Mouse (Mus musculus): Measurements from ENCODE around the gene Tspan32. TPM values are rescaled to one million over a fixed set of nuclear protein-coding genes. Genes with fewer than 3 reads are reported as not detected.

Tspan32 gene
- polyA plus RNA-seq, 1 experiment from 2014 or later: 37.5 TPM

- TF ChIP-seq CTCF (IDR thresholded peaks at IDR 0.05; ENCODE audit: low read depth): no peak
- no peak for TF ChIP-seq EP300 (IDR thresholded peaks at IDR 0.05; ENCODE audit: low read depth)
- ATAC-seq: no peak
- Histone ChIP-seq H3K4me1 (ENCODE audit: insufficient read depth) (peaks cover 17% of the 10 kb centered on the region), H3K9me3 (ENCODE audit: low read length) (no peaks in the 10 kb centered on the region), H3K4me3 (ENCODE audit: low read depth, low read length) (no peak overlapping the region), H3K36me3 (replicated peaks; ENCODE audit: insufficient read depth, low read length) (peaks cover 49% of the 10 kb centered on the region), H3K4me2 (ENCODE audit: low read depth, low read length) (no peak overlapping the region), H3K9ac (replicated peaks) (no peak overlapping the region), H3K27ac (ENCODE audit: low read depth) (no peak overlapping the region; the same call in 1 of the 2 replicates), H3K27me3 (ENCODE audit: insufficient read depth, low read length) (no peaks in the 10 kb centered on the region)
- no peak for DNase-seq
- 84% methylated on average over 3 of the region's 3 CpGs for WGBS (ENCODE audit: insufficient replicate concordance)
Measured at GRCm38 (mm10) chr7:143067897-143068296, 63.1 kb downstream of the Tspan32 start.

- Histone ChIP-seq H3K9me3 (ENCODE audit: low read length) (no peaks in the 10 kb centered on the region), H3K27ac (ENCODE audit: low read depth) (peak overlapping the region; percentile 86), H3K27me3 (ENCODE audit: insufficient read depth, low read length) (no peaks in the 10 kb centered on the region), H3K36me3 (replicated peaks; ENCODE audit: insufficient read depth, low read length) (peaks cover 44% of the 10 kb centered on the region), H3K9ac (replicated peaks) (0 out of 2 replicates have a peak overlapping the region, but pooled peaks have one; percentile 91), H3K4me1 (ENCODE audit: insufficient read depth) (peaks cover 17% of the 10 kb centered on the region), H3K4me3 (ENCODE audit: low read depth, low read length) (peak overlapping the region; percentile 90), H3K4me2 (ENCODE audit: low read depth, low read length) (peak overlapping the region; percentile 94)
- TF ChIP-seq EP300 (IDR thresholded peaks at IDR 0.05; ENCODE audit: low read depth): no peak
- no peak for TF ChIP-seq CTCF (IDR thresholded peaks at IDR 0.05; ENCODE audit: low read depth)
- no peak for DNase-seq
- no peak for ATAC-seq
- 60% methylated on average over 13 of the region's 13 CpGs for WGBS (ENCODE audit: insufficient replicate concordance)
Measured at GRCm38 (mm10) chr7:143068316-143068881, 63.6 kb downstream of the Tspan32 start.

DNA sequence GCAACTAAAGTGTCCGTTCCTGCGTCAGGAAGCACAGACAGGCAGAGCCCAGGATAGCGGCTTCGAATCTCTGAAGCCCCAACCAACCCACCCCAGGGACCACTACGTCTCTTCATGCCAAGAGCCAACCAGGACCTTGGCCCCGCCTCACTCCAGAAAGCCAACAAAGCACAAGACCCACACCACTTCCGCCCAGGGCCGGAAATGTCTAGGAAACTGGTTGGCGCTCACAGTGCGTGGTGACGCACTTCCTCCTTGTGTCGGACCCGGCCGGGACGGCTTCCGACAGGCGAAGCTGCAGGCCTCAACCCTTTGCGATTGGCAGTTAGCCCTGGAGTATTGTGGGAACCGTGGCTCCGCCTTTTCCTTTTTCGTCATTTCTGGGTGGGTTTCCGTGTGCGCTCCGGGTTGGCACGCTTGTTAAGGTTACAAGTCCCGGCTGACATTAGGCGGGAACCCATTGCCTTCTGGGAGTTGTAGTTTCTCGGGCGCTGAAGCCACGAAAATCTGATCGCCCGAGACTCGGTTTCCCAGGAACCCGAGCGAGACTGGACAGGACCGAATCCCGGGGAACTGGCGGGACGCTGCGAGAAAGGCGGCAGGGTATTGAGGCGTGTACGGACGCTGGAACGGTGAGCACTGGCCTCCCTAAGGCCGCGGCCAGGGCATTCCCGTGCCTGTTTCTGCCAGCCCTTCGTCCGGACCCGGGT is 64.2 kb downstream of the Tspan32 start, which contains the start of gene Tssc4:
Gene Tssc4, plus strand, starts transcription at position 368 of the 710 bp plus-strand sequence.
- Histone ChIP-seq H3K4me1 (ENCODE audit: insufficient read depth) (peaks cover 17% of the 10 kb centered on the region), H3K27ac (ENCODE audit: low read depth) (peak within 1 kb of the TSS; percentile 86), H3K9me3 (ENCODE audit: low read length) (no peaks in the 10 kb centered on the region), H3K4me2 (ENCODE audit: low read depth, low read length) (peak within 1 kb of the TSS; percentile 94), H3K4me3 (ENCODE audit: low read depth, low read length) (peak within 1 kb of the TSS; percentile 90), H3K36me3 (replicated peaks; ENCODE audit: insufficient read depth, low read length) (peaks cover 38% of the 10 kb centered on the region), H3K27me3 (ENCODE audit: insufficient read depth, low read length) (no peaks in the 10 kb centered on the region), H3K9ac (replicated peaks) (peak within 1 kb of the TSS; percentile 91)
- no peak for TF ChIP-seq CTCF (IDR thresholded peaks at IDR 0.05; ENCODE audit: low read depth)
- TF ChIP-seq EP300 (IDR thresholded peaks at IDR 0.05; ENCODE audit: low read depth): peak; percentile 83
- DNase-seq (peak; percentile 96), ATAC-seq (peak; percentile 94)
- under 1% methylated on average over 51 of the region's 51 CpGs for WGBS (ENCODE audit: insufficient replicate concordance)

Other genes with a start within 250 kb of the Tspan32 start
- gene Th, start 73.9 kb upstream of the Tspan32 start, polyA plus RNA-seq (2015; fragmentation: Nextera tagmentation; extraction: Ambion mirVana): not detected in 2 replicates
- 0.21 and 0.23 TPM in 2 replicates for gene Ascl2, start 35.8 kb upstream of the Tspan32 start, polyA plus RNA-seq (2015; fragmentation: Nextera tagmentation; extraction: Ambion mirVana)
- gene Cd81, start 47.7 kb downstream of the Tspan32 start, polyA plus RNA-seq (2015; fragmentation: Nextera tagmentation; extraction: Ambion mirVana): 213 and 231 TPM in 2 replicates
- 24.1 and 25.2 TPM in 2 replicates for gene Tssc4, start 64.2 kb downstream of the Tspan32 start, polyA plus RNA-seq (2015; fragmentation: Nextera tagmentation; extraction: Ambion mirVana)
- gene Trpm5, start 89.6 kb downstream of the Tspan32 start, polyA plus RNA-seq (2015; fragmentation: Nextera tagmentation; extraction: Ambion mirVana): 0.13 and 0.42 TPM in 2 replicates
- 0.37 and 0.63 TPM in 2 replicates for gene Kcnq1, start 101.3 kb downstream of the Tspan32 start, polyA plus RNA-seq (2015; fragmentation: Nextera tagmentation; extraction: Ambion mirVana)

All from liver, postnatal 0 days (tissue).